Mouse (Mus musculus) 416B (cell line): ENCODE results near the gene Cc2d2b.
A peak's percentile ranks its signal among the peaks of the same experiment; 100 is the strongest.

Source experiments
- DNase-seq: peaks from one replicate; pipeline ENCODE4 v3.0.0; 2011; ENCODE audit warnings: low read depth

The Cc2d2b gene

DNA sequence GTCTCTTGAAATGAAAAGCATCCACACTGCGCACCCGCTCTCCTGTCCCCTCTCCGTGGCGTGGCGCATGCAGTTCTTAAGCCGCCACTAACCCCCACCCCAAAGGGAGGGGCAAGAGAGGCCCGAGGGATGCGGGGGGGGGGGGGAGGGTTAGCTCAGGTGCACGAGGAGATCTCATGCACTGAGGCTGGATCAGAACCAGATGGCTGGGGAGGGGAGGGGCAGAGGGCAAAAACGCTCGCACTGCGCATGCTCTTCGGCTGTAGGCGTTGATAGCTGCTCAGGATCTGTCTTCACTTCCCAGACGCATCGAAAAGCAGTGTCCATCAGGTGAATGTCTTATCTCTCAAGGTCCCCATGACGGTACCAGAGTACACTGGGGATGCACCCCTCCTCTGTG, at the start of gene Cc2d2b:
Gene Cc2d2b (plus strand): TSS at position 195 of the 400 bp plus-strand sequence.
- no peak for DNase-seq

- no peak for DNase-seq
Measured at GRCm38 (mm10) chr19:40699816-40700215, 48.7 kb upstream of the Cc2d2b start.

DNA sequence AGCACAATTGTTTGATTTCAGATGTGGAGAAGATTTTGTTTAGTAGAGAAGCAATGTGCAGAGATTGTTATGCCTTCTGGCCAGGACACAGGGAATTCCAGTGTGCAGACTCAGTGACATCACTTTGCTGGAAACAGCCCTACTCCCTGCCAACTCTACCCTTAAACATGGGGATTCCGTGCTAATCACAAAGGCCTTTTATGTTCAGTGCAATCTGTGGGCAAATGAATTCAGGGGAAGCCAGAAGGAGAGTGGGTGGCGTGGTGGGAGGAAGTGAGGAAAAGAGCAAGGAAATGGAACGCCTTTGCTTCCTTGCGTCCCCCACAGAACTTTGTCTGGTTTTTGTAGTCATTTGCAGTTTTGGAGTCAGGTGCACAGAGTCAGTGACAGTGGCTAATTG, 46.1 kb upstream of the Cc2d2b start:
- no peak for DNase-seq

- DNase-seq = no peak
Measured at GRCm38 (mm10) chr19:40712889-40713628, 35.5 kb upstream of the Cc2d2b start.

DNA sequence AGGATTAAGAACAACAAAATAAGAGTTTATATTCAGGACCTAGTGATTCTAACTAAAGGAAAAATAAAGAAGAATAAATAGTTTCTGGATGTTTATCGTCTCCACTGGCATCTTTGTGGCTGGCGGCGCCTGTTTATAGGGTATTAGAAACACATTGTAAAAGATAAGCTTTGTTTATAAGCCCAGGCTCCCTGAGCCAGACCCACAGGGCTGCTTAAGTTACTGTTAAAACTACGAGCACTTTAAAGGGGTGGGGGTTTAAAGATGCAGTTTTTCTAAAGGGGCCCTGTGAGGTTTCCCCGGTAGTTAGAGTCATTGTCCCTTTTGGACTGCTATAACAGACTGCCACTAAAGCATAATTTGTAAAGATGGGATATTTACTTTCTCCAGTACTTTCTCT, 33.9 kb upstream of the Cc2d2b start:
- DNase-seq = no peak

GRCm38 (mm10) chr19:40716981-40717380, 31.6 kb upstream of the Cc2d2b start:
- no peak for DNase-seq

DNA sequence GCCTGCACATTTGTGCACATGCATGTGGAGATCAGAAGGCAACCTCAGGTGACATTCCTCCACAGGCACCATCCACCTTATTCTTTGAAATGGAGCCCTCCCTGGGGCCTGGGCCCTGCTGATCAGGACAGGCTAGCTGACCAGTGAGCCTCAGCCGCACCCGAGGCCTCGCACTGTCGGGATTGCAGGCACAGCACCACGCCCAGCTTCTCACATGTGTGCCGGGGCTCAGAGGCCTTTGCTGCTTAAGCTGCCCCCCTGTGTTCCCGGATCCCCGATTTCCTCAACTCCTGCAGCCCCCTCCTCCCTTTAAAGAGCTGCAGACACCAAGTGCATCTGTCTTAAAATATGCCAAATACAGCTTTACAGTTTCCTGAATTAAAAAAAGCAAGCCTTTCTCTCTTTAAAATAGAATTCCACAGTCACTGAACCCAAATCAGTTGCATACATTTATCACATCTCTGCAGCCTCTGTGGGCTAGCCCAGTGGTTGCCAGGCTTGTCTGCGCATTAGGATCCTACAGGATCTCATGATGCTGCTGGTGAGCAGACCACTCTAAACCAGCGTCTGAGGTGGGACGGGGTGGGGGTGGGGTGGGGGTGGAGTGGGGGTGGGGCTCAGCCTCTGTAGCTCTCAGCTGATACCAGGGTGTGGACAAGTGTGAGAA, 29.0 kb upstream of the Cc2d2b start:
- DNase-seq = no peak

GRCm38 (mm10) chr19:40720381-40720780, 28.2 kb upstream of the Cc2d2b start:
- no peak for DNase-seq

DNA sequence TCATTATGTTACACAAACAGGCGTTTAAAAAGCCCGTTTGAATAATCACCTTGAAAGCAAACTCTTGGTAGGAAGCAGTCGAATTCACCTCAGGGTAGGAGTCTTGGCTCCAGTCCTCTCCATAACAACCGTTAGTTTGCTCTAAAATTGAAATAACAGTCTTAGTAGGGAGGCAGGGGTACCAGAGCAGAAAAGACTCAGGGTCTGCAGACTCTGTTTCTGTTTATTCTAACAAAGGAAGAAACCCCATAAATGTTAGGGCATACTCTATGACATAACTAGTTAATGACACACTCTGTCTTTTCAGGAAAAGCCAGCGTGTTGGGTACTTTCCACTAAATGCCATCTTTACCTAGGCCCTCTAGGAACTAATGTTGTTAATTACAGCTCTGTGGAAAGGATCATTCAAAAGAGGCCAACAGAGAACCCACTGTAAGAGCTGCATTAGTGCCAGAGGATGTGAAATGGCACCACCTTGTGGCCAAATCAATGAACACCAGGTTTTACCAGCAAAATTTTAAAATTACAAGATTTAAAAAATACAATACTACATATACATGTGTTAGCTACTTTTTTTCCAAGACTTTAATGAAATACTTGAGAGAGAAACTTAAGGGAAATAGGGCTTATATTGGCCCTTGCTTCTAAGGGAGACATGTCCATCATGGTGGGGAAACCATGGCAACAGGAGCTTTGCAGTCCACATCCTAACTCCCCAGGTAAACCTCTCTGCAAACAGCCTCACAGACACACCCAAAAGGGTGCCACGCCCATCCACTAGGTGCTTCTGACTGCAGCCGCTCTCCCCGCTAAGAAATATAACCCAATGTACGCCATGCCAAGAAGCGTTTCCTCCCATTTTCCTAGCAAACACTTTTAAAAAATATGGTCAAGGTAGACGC, 26.2 kb upstream of the Cc2d2b start:
- peak; percentile 75 for DNase-seq

DNA sequence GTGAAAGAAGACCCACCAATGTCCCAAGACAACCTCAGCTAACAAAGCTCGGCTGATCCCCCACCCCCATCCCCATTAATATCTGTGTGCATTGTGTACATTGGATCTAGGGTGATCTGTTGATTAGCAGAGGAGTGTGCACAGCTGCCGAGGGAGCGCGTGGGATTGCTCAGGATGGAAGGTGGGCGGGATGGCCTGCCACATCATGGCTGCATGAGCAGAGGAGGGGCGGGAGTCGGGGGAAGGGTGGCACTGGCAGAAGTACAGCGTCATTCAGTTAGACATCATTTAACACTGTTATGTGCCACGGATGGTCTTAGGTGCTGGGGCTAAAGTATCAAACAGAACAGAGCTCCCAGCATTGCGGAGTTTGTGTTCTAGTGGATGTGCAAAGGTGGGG, 25.0 kb upstream of the Cc2d2b start:
- DNase-seq = no peak

- no peak for DNase-seq
Measured at GRCm38 (mm10) chr19:40726148-40726547, 22.4 kb upstream of the Cc2d2b start.

DNA sequence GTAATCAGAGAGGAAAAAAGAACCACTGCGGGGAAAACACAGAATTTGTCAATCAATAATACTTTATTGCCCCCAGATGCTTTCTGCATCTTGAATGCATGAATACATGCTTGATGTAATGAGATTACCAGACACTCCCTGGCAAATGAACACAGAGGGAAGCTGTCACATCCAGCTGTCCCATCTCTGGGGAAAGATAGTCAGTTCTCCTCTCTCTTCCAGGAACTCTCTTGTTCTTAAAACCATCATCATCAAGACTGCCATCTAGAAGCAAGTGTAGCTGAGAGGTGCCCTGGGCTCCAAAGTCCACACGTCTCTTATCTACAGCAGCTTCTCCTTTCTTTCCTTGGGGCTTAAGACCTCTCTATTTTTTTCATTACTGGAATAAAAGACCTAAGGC, 21.9 kb upstream of the Cc2d2b start:
- no peak for DNase-seq

DNA sequence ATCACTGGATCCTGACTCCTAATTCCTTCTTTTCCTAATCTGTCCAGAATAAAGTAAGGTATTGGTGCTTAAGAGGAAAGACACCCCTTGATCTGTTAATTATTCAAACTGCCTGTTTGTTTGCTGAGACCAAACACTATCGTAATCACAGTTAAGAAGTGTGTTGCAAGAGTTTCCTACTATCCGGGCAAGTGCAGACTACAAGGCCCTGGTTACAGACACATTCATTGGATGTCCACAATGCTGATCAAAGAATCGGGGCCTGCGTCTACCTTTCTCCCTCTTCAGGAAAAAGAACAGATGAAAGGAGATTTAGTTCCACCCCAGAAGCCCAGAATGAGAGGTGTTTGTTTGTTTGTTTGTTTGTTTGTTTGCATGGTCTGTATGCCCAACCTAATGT, 20.3 kb upstream of the Cc2d2b start:
- DNase-seq = peak; percentile 34

- DNase-seq = no peak
Measured at GRCm38 (mm10) chr19:40728732-40729420, 19.7 kb upstream of the Cc2d2b start.

GRCm38 (mm10) chr19:40733409-40733808, 15.1 kb upstream of the Cc2d2b start:
- no peak for DNase-seq

DNA sequence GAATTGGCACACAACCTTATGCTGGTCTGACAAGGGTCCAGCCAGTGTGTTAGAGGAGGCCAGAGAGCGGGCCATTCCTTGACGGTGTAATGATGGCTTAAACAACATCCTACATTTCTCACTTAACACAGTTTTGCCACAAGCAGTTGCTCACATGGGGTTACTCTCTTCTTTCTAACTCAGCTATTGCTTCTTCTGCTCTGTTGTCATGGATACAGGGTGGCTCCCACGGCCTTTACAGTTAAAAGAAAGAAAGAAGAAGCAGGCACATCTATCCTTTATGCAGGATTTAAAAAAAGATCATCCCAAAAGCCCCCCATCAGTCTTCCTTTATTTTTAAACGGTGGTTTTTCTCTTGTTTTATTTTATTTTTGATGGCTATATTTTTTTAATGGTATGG, 14.7 kb upstream of the Cc2d2b start:
- DNase-seq = no peak

DNA sequence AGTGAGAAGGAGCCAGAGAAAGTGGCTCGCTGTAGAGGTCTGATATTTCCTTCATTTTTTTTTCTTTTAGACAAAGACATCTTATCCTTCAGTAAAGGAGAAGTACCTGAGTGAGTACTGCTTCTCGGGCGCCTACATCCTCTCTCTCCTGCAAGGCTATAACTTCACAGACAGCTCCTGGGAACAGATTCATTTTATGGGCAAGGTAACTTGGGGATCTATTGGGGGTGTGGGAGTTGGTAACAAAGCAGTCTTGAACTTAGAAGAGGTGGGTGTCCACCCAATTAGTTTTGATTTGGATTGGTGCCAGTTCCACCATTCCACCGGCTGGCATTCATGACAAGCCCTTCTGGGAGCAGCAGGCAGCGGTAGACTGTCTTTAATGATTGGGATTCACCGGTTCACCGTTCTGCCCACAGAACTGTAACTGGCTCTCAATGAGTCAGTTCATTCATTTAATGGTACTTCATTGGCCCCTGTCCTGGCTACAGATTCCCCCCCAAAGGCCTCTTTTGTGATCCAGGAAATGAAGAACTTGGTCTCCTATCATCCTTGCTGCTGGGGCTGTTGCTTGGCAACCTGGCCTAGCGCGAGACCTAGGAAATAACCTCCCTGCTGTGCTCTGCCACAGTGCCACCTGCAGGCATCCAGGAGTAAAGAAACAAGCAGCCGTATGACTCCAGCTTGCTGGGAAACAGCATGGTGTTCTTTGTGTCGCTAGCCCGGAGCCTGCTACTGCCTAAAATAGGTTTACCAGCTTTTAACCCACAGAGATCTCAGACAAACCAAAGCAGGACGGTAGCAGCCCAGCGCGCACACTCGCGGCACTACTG, 11.7 kb upstream of the Cc2d2b start:
- peak; percentile 84 for DNase-seq

- DNase-seq = no peak
Measured at GRCm38 (mm10) chr19:40737613-40738012, 10.9 kb upstream of the Cc2d2b start.

DNA sequence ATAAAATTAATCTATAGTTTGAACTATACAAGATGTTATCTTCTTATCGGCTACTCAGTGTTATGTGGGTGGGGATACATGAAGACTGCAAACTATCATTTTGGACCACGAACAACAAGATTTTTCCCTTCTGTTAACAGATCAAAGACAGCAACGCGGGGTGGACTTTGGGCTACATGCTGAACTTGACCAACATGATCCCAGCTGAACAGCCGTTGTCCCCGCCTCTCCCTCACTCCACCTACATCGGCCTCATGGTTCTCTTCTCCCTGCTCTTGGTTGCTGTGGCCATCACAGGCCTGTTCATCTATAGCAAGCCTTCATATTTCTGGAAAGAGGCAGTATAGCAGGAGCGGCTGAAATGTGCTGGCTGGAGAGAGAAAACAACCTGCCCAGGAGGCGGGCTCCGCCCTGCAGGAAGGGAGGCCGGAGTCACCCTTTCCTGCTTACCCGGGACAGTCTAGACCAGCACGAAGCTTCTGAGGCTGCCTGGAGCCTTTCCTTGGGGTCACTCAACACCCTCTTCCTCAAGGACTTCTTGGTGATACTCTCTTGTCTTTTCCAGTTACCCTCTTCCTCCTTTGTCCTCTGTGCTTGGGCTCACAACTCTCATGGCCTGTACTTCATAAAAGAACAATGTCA, 9.7 kb upstream of the Cc2d2b start:
- DNase-seq = peak; percentile 37

DNA sequence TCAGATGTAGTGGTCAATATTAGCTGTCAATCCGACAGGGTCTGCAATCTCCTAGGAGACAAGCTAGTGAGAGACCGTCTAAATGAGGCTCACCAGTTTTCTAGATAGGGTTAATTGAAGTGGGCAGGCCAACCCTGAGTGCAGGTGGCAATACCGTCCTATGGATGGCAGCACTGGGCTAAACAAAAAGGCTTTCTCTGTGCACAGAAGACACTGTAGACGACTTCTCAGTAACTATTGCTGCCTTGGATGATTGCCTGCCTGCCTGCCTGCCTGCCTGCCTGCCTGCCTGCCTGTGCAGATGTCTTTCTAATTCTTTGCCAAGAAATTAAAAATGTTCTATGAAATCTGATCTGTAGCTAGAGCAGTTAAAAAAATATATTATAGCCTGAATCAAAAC, 1.9 kb upstream of the Cc2d2b start:
- peak; percentile 60 for DNase-seq

- peak; percentile 87 for DNase-seq
Measured at GRCm38 (mm10) chr19:40754311-40754710, 5.8 kb downstream of the Cc2d2b start.
